Mouse (Mus musculus): Measurements from ENCODE around the gene Rpl41. TPM values are rescaled to one million over a fixed set of nuclear protein-coding genes. Genes with fewer than 3 reads are reported as not detected.
A peak's percentile ranks its signal among the peaks of the same experiment; 100 is the strongest.
"Not testable (repeated sequence)": the region's sequence is repeated elsewhere in the genome, so short reads cannot be mapped to it uniquely, and the experiment has no call there.

Gene Rpl41
- polyA plus RNA-seq, 1 experiment from 2014 or later: 3,049 TPM

DNA sequence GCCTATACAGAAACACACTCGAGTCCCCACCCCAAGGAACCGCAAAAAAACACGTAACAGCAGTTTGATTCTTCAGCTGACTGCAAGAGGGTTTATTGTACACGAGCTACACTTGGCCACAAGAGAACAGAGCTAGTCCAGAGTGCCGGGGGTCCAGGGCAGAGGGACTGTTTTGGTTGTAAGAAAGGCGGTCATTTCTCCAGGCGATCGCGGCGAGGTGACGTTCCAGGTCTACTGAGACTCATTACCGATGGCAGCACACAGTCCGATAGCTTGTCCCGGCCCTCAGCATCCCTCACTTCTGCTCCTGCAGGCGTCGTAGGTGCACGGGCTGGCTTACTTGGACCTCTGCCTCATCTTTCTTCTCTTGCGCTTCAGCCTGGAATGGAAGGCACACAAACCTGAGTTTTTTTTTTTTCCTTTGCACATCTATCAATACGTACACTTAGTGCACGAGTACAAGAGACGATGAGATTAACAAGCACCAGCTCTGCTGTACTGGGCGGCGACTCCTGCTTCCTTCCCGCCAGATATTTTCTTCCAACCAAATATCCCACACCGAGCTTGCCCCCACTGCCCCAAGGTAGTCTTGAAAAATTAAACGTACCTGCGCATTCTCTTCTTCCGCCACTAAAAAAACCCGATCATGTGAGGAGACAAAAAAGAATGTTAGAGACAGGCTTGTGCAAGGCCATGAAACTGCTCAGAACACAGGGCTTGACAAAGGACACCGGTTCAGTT is 884 bp downstream of the Rpl41 start:
- not testable (repeated sequence) for DNase-seq (ENCODE audit: low spot score); H3K27me3 ChIP-seq (ENCODE audit: control insufficient read depth, insufficient read depth, low read length); H3K36me3 ChIP-seq (ENCODE audit: control insufficient read depth, insufficient read depth, low read length); H3K9me3 ChIP-seq (ENCODE audit: control insufficient read depth, low read length); ATAC-seq (replicated peaks; ENCODE audit: low FRiP score); H3K4me1 ChIP-seq (replicated peaks; ENCODE audit: control insufficient read depth, insufficient read depth, low read length)
- WGBS: under 1% methylated on average over 21 of the region's 30 CpGs
- Histone ChIP-seq H3K27ac (ENCODE audit: low read depth, low read length) (peak overlapping the region; percentile 96), H3K9ac (ENCODE audit: low read length) (peak overlapping the region; percentile 94), H3K4me3 (ENCODE audit: low read depth, low read length) (peak overlapping the region; percentile 81), H3K4me2 (ENCODE audit: low read depth, low read length, severe bottlenecking) (peak overlapping the region; percentile 65)

DNA sequence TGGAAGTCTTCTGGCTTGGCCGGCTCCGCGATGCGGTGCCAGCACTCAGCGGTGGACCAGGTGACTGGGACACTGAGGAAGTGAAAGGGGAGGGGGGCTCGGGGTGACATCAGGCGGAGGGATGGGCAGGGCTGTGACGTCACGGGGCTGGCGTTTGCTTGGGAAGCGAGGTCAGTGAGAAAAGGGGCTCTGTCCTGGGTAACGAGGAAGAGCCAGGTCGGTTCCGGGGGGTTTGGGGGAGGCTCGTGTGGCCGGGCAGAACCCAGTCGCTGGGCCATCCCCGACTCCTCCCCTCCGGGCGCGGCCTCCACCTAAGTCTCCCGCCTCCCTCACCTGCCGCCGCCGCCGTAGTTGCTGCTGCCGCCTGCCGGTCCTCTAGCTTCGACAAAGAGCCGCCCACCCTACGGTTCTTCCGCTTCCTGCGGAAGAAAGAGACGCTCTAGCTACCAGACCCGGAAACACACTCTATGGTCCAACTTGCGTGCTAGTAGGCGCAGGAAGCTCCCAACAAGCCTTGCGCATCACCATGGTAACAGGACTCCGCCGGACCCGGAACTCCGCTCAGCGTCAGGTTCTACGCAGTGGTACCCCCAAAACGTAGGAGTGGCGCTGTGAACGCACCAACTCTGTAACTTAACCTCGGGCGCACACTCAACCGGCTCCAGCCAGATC is 1.6 kb downstream of the Rpl41 start, which contains the start of gene Zc3h10:
Zc3h10 (minus strand) TSS at position 414 of the 672 bp plus-strand sequence.
- Histone ChIP-seq H3K4me2 (ENCODE audit: low read depth, low read length, severe bottlenecking) (peak within 1 kb of the TSS; percentile 65), H3K4me1 (replicated peaks; ENCODE audit: control insufficient read depth, insufficient read depth, low read length) (no peaks in the 10 kb centered on the region; the same call in none of the 2 replicates), H3K27ac (ENCODE audit: low read depth, low read length) (peak within 1 kb of the TSS; percentile 96), H3K9ac (ENCODE audit: low read length) (peak within 1 kb of the TSS; percentile 94), H3K27me3 (ENCODE audit: control insufficient read depth, insufficient read depth, low read length) (no peaks in the 10 kb centered on the region), H3K4me3 (ENCODE audit: low read depth, low read length) (peak within 1 kb of the TSS; percentile 81), H3K36me3 (ENCODE audit: control insufficient read depth, insufficient read depth, low read length) (peaks cover 9% of the 10 kb centered on the region; the same call in 1 of the 2 replicates), H3K9me3 (ENCODE audit: control insufficient read depth, low read length) (no peaks in the 10 kb centered on the region)
- DNase-seq (ENCODE audit: low spot score) (peak; percentile 93), ATAC-seq (replicated peaks; ENCODE audit: low FRiP score) (peak; percentile 89)
- WGBS: under 1% methylated on average over 49 of the region's 50 CpGs

DNA sequence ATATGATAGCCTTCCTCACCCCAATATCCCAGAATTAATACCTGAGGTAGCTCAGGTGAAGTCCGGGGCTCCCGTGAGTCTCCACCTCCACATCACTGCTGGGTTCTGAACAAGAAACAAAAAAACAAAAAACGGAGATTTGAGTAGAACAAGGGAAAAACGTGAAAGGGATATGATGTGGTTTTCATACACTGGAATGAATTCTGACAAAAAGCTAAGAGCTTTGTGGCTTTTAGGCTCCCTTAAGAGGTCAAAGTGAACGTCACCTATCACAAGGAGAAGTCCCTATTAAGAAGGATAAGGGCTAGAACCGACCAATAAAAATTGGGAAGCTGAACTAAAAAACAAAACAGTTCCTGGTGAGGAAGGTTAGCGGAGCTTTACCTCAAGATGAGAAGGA is 2.3 kb downstream of the Rpl41 start:
- ATAC-seq (replicated peaks; ENCODE audit: low FRiP score) (no peak), DNase-seq (ENCODE audit: low spot score) (no peak)
- peaks cover 9% of the 10 kb centered on the region; the same call in 1 of the 2 replicates for H3K36me3 ChIP-seq (ENCODE audit: control insufficient read depth, insufficient read depth, low read length)
- peak overlapping the region; percentile 65 for H3K4me2 ChIP-seq (ENCODE audit: low read depth, low read length, severe bottlenecking)
- no peaks in the 10 kb centered on the region for H3K9me3 ChIP-seq (ENCODE audit: control insufficient read depth, low read length)
- peak overlapping the region; percentile 94 for H3K9ac ChIP-seq (ENCODE audit: low read length)
- no peaks in the 10 kb centered on the region; the same call in none of the 2 replicates for H3K4me1 ChIP-seq (replicated peaks; ENCODE audit: control insufficient read depth, insufficient read depth, low read length)
- peak overlapping the region; percentile 81 for H3K4me3 ChIP-seq (ENCODE audit: low read depth, low read length)
- 22% methylated on average over 7 of the region's 7 CpGs for WGBS
- no peaks in the 10 kb centered on the region for H3K27me3 ChIP-seq (ENCODE audit: control insufficient read depth, insufficient read depth, low read length)
- H3K27ac ChIP-seq (ENCODE audit: low read depth, low read length): no peak overlapping the region

DNA sequence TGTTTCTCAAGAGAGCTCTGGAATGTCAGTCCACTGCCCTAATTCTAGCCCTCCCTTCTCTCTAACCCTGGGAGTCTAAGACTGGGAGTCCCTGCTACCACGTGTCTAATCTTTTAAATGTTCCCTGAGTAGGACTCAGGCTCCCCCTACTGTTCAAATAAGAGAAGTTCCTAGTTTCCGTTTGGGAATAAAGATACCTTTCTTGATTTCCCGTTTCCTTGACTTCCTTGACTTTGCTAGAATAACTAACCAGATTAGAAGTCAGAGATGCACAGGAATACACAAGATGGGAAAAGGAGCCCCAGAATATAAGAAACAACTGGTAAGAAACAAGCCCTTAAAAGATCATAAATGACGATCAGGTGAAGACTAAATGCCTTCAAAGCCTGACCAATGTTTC is 2.7 kb downstream of the Rpl41 start:
- H3K36me3 ChIP-seq (ENCODE audit: control insufficient read depth, insufficient read depth, low read length): peaks cover 9% of the 10 kb centered on the region; the same call in 1 of the 2 replicates
- DNase-seq (ENCODE audit: low spot score): no peak
- peak overlapping the region; percentile 81 for H3K4me3 ChIP-seq (ENCODE audit: low read depth, low read length)

DNA sequence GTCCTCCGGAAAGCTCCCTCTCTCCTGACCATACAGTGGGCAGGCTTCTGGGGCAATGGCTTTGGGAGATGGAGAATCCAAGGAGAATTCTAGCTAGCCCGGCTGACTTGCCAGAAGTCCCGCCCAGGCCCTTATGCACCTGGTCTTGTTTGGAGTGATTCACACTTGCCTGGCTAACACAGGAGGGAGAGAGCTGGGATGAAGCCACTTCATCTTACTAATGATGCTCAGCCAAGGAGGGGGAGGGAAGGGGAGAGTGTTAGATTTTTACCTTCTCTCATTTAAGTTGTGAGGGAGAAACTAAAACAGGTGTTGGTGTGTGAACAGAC is 3.6 kb downstream of the Rpl41 start:
- no peak overlapping the region for H3K27ac ChIP-seq (ENCODE audit: low read depth, low read length)
- no peak overlapping the region for H3K4me2 ChIP-seq (ENCODE audit: low read depth, low read length, severe bottlenecking)
- no peaks in the 10 kb centered on the region for H3K9me3 ChIP-seq (ENCODE audit: control insufficient read depth, low read length)
- no peak overlapping the region for H3K9ac ChIP-seq (ENCODE audit: low read length)
- H3K36me3 ChIP-seq (ENCODE audit: control insufficient read depth, insufficient read depth, low read length): peaks cover 9% of the 10 kb centered on the region; the same call in 1 of the 2 replicates
- DNase-seq (ENCODE audit: low spot score): no peak
- H3K4me1 ChIP-seq (replicated peaks; ENCODE audit: control insufficient read depth, insufficient read depth, low read length): no peaks in the 10 kb centered on the region; the same call in none of the 2 replicates
- no peak for ATAC-seq (replicated peaks; ENCODE audit: low FRiP score)
- no peak overlapping the region for H3K4me3 ChIP-seq (ENCODE audit: low read depth, low read length)
- no peaks in the 10 kb centered on the region for H3K27me3 ChIP-seq (ENCODE audit: control insufficient read depth, insufficient read depth, low read length)
- 90% methylated on average over 3 of the region's 3 CpGs for WGBS

More for the DNA sequence above, 2.7 kb downstream of the Rpl41 start:
- Histone ChIP-seq H3K27ac (ENCODE audit: low read depth, low read length) (no peak overlapping the region), H3K27me3 (ENCODE audit: control insufficient read depth, insufficient read depth, low read length) (no peaks in the 10 kb centered on the region), H3K9me3 (ENCODE audit: control insufficient read depth, low read length) (no peaks in the 10 kb centered on the region), H3K4me1 (replicated peaks; ENCODE audit: control insufficient read depth, insufficient read depth, low read length) (no peaks in the 10 kb centered on the region; the same call in none of the 2 replicates), H3K4me2 (ENCODE audit: low read depth, low read length, severe bottlenecking) (peak overlapping the region; percentile 65; the same call in 1 of the 2 replicates), H3K9ac (ENCODE audit: low read length) (no peak overlapping the region)
- no peak for ATAC-seq (replicated peaks; ENCODE audit: low FRiP score)
- WGBS: 16% methylated on average over 4 of the region's 4 CpGs

DNA sequence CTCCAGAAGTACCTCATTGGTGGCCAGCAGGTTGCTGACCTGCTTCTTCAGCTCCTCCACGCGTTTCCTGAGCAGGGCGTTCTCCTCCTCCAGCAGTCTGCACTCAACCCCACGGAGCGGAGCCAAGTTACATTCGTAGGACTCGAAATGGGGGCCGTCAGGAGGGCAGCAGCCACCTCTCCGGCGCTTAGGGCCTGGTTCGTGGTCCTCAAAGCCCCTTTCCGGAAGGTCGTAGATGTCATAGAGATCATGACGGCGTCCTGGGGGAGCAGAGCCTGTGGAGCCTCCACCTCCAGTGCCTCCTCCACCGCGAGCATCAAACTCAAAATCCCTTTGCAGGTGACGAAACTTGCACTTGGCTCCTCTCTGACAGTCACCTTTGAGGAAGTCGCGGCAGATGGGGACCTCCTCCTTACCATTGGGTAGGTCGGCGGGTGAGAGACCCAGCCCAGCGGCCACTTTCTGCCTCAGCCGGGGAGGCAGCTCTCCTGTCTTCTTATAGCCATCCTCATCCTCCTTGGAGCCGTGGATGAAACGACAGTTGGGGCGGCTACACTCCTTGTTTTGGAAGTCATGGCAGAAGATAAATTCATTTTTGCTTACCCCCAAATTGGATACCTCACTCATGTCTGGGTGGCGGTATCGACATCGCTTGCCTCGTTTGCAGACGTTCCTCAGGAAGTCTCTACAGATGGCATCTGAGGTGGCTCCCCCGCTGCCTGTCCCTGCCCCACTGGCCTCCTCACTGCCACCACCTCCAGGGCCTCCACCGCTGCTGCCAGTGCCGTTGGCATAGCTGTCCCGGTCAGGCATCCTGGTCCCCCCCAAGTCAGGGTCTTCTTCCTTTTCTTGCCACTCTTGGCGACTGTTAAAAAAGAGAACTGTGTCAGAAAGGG is 4.2 kb downstream of the Rpl41 start:
- H3K4me2 ChIP-seq (ENCODE audit: low read depth, low read length, severe bottlenecking): no peak overlapping the region
- 96% methylated on average over 37 of the region's 37 CpGs for WGBS
- no peaks in the 10 kb centered on the region; the same call in none of the 2 replicates for H3K4me1 ChIP-seq (replicated peaks; ENCODE audit: control insufficient read depth, insufficient read depth, low read length)
- no peak overlapping the region for H3K27ac ChIP-seq (ENCODE audit: low read depth, low read length)
- H3K4me3 ChIP-seq (ENCODE audit: low read depth, low read length): no peak overlapping the region
- no peaks in the 10 kb centered on the region for H3K27me3 ChIP-seq (ENCODE audit: control insufficient read depth, insufficient read depth, low read length)
- H3K9me3 ChIP-seq (ENCODE audit: control insufficient read depth, low read length): no peaks in the 10 kb centered on the region
- peaks cover 9% of the 10 kb centered on the region; the same call in 1 of the 2 replicates for H3K36me3 ChIP-seq (ENCODE audit: control insufficient read depth, insufficient read depth, low read length)
- no peak overlapping the region for H3K9ac ChIP-seq (ENCODE audit: low read length)
- no peak for DNase-seq (ENCODE audit: low spot score)
- no peak for ATAC-seq (replicated peaks; ENCODE audit: low FRiP score)

DNA sequence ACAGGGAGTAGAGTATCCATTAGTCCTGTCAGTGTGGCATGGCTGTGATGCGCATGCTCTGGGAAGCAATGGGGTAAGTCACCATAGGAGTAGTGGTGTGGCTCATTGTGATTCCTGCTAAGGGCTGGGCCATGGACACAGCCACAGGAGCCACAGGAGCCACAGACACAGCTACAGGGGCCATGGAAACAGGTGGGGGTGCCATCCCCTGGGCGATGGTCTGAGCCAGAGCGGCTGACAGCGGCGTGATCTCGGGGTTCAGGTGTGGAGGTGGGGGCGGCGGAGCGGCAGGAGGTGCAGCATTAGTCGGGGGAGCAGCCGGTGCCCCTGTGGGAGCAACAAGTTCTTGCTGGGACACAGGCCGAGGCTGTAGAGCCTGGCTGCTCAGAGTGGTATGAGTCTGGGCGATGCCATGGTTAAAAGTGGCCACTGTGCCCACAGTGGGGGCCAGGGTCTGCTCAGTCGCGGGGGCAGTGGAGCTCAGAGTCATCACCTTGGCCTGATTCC is 4.9 kb downstream of the Rpl41 start:
- H3K4me3 ChIP-seq (ENCODE audit: low read depth, low read length): no peak overlapping the region
- H3K27me3 ChIP-seq (ENCODE audit: control insufficient read depth, insufficient read depth, low read length): no peaks in the 10 kb centered on the region
- no peaks in the 10 kb centered on the region; the same call in none of the 2 replicates for H3K4me1 ChIP-seq (replicated peaks; ENCODE audit: control insufficient read depth, insufficient read depth, low read length)
- WGBS: 95% methylated on average over 15 of the region's 15 CpGs
- peaks cover 9% of the 10 kb centered on the region; the same call in 1 of the 2 replicates for H3K36me3 ChIP-seq (ENCODE audit: control insufficient read depth, insufficient read depth, low read length)
- no peak overlapping the region for H3K4me2 ChIP-seq (ENCODE audit: low read depth, low read length, severe bottlenecking)
- no peaks in the 10 kb centered on the region for H3K9me3 ChIP-seq (ENCODE audit: control insufficient read depth, low read length)
- no peak for DNase-seq (ENCODE audit: low spot score)
- no peak overlapping the region for H3K9ac ChIP-seq (ENCODE audit: low read length)
- no peak for ATAC-seq (replicated peaks; ENCODE audit: low FRiP score)
- no peak overlapping the region for H3K27ac ChIP-seq (ENCODE audit: low read depth, low read length)

DNA sequence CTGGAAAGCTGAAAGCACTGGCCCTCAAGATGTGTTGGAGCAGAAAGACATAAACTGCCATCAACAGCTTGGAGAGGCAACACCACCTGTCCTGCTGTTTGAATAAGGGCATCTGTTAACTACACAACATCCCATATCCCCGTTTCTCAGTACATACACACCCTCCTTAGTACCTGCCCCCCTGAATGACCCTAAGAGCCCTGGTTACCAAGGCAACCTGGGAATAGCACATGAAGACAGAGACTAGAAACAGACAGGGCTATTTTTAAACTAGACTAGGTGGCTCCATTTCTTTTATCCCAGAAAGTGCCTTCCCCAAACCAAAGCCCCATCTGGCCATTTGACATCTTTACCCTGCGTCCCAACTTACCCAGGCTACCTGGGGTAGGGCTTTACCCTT is 6.0 kb downstream of the Rpl41 start:
- Histone ChIP-seq H3K4me2 (ENCODE audit: low read depth, low read length, severe bottlenecking) (no peak overlapping the region), H3K27ac (ENCODE audit: low read depth, low read length) (no peak overlapping the region), H3K9me3 (ENCODE audit: control insufficient read depth, low read length) (no peaks in the 10 kb centered on the region), H3K4me1 (replicated peaks; ENCODE audit: control insufficient read depth, insufficient read depth, low read length) (no peaks in the 10 kb centered on the region; the same call in none of the 2 replicates), H3K36me3 (ENCODE audit: control insufficient read depth, insufficient read depth, low read length) (peaks cover 9% of the 10 kb centered on the region; the same call in 1 of the 2 replicates), H3K9ac (ENCODE audit: low read length) (no peak overlapping the region), H3K27me3 (ENCODE audit: control insufficient read depth, insufficient read depth, low read length) (no peaks in the 10 kb centered on the region), H3K4me3 (ENCODE audit: low read depth, low read length) (no peak overlapping the region)
- ATAC-seq (replicated peaks; ENCODE audit: low FRiP score): no peak
- DNase-seq (ENCODE audit: low spot score): no peak
- WGBS: 86% methylated on average over 2 of the region's 2 CpGs

All from forebrain, embryonic 11.5 days (tissue).